Mouse (Mus musculus): ENCODE measurements around the gene Cxcl2. TPM values are rescaled to one million over a fixed set of nuclear protein-coding genes. Genes with fewer than 3 reads are reported as not detected.
A peak's percentile ranks its signal among the peaks of the same experiment; 100 is the strongest.

The Cxcl2 gene
- polyA plus RNA-seq (2015; fragmentation: Nextera tagmentation; extraction: Ambion mirVana), result not detected in 2 replicates

GRCm38 (mm10) chr5:90903339-90904020, at the start of gene Cxcl2:
Gene Cxcl2, plus strand, starts transcription at chr5:90903871.
- Histone ChIP-seq H3K27me3 (peaks cover 23% of the 10 kb centered on the region), H3K4me1 (peaks cover 19% of the 10 kb centered on the region), H3K36me3 (no peaks in the 10 kb centered on the region), H3K9ac (no peak within 1 kb of the TSS), H3K4me2 (peak within 1 kb of the TSS; percentile 65), H3K9me3 (no peaks in the 10 kb centered on the region), H3K4me3 (peak within 1 kb of the TSS; percentile 27), H3K27ac (no peak within 1 kb of the TSS)
- peak; percentile 58; the same call in 1 of the 2 replicates for ATAC-seq (ENCODE audit: insufficient number of reproducible peaks, low FRiP score, low TSS enrichment, low read depth)
- 10% methylated on average over 22 of the region's 22 CpGs for WGBS

DNA sequence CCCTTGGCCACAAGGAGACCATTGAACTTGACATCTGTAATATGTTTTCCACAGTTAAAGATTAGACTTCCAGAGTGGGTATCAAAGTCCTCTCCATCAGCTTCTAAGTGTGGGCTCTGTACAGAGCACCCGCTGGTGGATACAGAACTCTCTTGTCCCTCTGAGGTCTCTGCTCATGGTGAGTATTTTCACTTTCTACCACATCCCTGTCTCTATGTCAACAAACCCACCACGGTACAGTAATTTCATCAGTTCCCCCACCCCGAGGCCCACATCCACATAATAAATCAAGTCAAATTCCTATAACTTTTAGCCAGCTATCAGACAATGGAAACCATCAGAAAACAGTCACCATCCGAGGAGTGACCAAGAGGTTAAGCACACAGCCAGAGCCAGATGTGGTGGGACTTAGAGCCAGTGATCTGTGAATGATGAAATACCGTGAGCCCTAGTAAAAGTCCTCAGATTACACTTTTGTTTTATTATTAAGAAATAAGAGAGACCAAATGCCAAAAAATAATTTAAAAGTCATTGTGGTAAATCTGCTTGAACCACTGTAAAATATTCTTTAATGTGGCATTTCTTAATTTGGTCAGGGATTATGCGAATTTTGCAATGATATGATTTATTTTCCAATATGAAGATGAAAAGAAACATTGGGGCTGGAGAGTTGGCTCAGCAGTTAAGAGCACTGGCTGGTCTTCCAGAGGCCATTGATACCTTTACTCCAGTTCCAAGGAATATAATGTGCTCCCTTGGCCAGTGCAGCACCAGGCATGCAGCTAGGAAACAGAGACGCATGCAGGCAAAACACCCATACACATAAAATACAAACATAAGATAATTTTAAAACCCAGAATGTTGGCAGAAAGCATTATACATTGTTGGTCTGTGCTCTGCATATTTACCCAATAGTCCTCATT, 48.1 kb upstream of the Cxcl2 start:
- ATAC-seq (ENCODE audit: insufficient number of reproducible peaks, low FRiP score, low TSS enrichment, low read depth), result peak; percentile 71; the same call in 1 of the 2 replicates
- 46% methylated on average over 7 of the region's 7 CpGs for WGBS
- no peaks in the 10 kb centered on the region for H3K27me3 ChIP-seq

DNA sequence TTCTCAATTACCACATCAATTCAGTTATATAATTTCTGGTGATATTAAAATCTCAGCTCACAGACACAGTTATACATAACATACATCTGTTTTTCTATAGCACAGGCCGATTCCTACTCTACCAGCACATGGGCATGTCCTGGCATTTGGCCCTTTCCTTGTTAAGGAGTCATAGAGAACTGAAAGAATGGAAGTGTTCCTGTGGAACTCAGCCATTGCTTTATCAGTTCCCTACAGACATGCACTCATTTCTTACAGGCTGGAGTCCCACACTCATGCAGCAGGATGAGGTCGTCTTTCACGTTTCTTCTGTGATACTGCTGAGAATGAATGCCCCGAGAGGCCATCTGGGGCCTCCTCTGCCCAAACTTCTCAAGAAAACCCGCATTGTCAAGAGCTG, 46.2 kb upstream of the Cxcl2 start:
- H3K36me3 ChIP-seq, result no peaks in the 10 kb centered on the region
- peaks cover 4% of the 10 kb centered on the region; the same call in 1 of the 2 replicates for H3K4me1 ChIP-seq
- no peaks in the 10 kb centered on the region for H3K27me3 ChIP-seq
- H3K27ac ChIP-seq, result no peak overlapping the region
- H3K4me2 ChIP-seq, result no peak overlapping the region
- WGBS, result 73% methylated on average over 5 of the region's 5 CpGs
- ATAC-seq (ENCODE audit: insufficient number of reproducible peaks, low FRiP score, low TSS enrichment, low read depth), result no peak
- H3K9ac ChIP-seq, result no peak overlapping the region
- no peak overlapping the region for H3K4me3 ChIP-seq
- no peaks in the 10 kb centered on the region for H3K9me3 ChIP-seq

More for the DNA sequence above, 48.1 kb upstream of the Cxcl2 start:
- Histone ChIP-seq H3K9ac (no peak overlapping the region), H3K9me3 (no peaks in the 10 kb centered on the region), H3K27ac (no peak overlapping the region), H3K4me2 (no peak overlapping the region), H3K4me3 (no peak overlapping the region), H3K36me3 (no peaks in the 10 kb centered on the region), H3K4me1 (peaks cover 4% of the 10 kb centered on the region; the same call in 1 of the 2 replicates)

GRCm38 (mm10) chr5:90858429-90858828, 45.2 kb upstream of the Cxcl2 start:
- Histone ChIP-seq H3K36me3 (no peaks in the 10 kb centered on the region), H3K27me3 (no peaks in the 10 kb centered on the region), H3K27ac (no peak overlapping the region), H3K4me3 (no peak overlapping the region), H3K4me1 (peaks cover 4% of the 10 kb centered on the region; the same call in 1 of the 2 replicates), H3K9me3 (no peaks in the 10 kb centered on the region), H3K4me2 (no peak overlapping the region), H3K9ac (no peak overlapping the region)
- 81% methylated on average over 2 of the region's 2 CpGs for WGBS
- no peak for ATAC-seq (ENCODE audit: insufficient number of reproducible peaks, low FRiP score, low TSS enrichment, low read depth)

- H3K27ac ChIP-seq, result no peak overlapping the region
Observed at GRCm38 (mm10) chr5:90859031-90859430, 44.6 kb upstream of the Cxcl2 start.

DNA sequence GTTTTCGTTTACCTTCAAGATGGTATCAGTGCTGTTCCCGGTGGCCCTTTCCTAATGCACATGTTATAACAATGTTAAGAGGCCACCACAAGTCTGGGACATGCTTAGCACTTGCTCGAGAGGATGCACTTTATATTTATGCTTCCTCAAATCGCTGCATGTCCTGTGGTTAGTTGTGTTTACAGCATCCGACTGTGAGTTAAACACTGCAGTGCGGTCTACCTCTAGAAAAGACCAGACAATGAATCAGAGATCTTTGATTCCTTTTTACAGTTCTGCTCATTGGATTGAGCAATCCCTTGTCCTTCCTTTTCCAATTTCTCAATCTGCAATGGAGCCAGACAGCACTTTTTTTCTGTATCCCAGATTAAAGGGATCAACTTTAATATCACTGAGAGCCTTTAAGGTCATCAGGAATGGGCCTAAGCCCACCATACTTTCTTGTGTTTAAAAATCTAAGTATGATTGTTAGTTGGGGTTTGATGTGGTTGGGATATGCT, 41.7 kb upstream of the Cxcl2 start:
- no peak for ATAC-seq (ENCODE audit: insufficient number of reproducible peaks, low FRiP score, low TSS enrichment, low read depth)
- 79% methylated on average over 6 of the region's 6 CpGs for WGBS
- H3K27ac ChIP-seq, result no peak overlapping the region

More at GRCm38 (mm10) chr5:90859031-90859430, 44.6 kb upstream of the Cxcl2 start:
- H3K4me3 ChIP-seq, result no peak overlapping the region
- no peak for ATAC-seq (ENCODE audit: insufficient number of reproducible peaks, low FRiP score, low TSS enrichment, low read depth)
- no peak overlapping the region for H3K4me2 ChIP-seq
- 77% methylated on average over 3 of the region's 3 CpGs for WGBS
- no peaks in the 10 kb centered on the region for H3K9me3 ChIP-seq
- H3K4me1 ChIP-seq, result peaks cover 4% of the 10 kb centered on the region; the same call in 1 of the 2 replicates
- H3K36me3 ChIP-seq, result no peaks in the 10 kb centered on the region
- no peaks in the 10 kb centered on the region for H3K27me3 ChIP-seq
- H3K9ac ChIP-seq, result no peak overlapping the region

DNA sequence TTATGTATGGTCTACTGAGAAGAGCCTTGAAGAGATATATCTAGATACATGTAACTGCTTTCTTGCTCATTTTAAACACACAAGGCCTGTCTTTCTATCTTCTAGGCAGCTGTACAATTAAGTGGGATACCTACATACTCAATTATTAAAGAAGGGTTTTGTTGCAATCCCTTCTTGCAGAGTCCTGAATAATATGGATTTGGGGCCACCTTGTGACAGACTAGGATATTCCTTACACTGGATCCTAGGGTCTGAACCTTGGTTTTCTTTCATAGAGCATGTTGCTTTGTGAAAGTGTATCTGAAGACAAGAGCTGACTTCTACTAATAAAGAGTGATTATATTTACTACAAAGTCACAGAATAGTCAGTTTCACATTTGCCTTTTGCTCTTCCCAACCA, 36.9 kb upstream of the Cxcl2 start:
- H3K4me3 ChIP-seq, result no peak overlapping the region
- H3K27ac ChIP-seq, result no peak overlapping the region
- H3K36me3 ChIP-seq, result no peaks in the 10 kb centered on the region

More for the DNA sequence above, 41.7 kb upstream of the Cxcl2 start:
- Histone ChIP-seq H3K4me1 (0 out of 2 replicates have a peak, but pooled peaks cover 4% of the 10 kb centered on the region), H3K9ac (no peak overlapping the region), H3K9me3 (no peaks in the 10 kb centered on the region), H3K4me2 (no peak overlapping the region), H3K4me3 (no peak overlapping the region), H3K27me3 (no peaks in the 10 kb centered on the region), H3K36me3 (no peaks in the 10 kb centered on the region)

DNA sequence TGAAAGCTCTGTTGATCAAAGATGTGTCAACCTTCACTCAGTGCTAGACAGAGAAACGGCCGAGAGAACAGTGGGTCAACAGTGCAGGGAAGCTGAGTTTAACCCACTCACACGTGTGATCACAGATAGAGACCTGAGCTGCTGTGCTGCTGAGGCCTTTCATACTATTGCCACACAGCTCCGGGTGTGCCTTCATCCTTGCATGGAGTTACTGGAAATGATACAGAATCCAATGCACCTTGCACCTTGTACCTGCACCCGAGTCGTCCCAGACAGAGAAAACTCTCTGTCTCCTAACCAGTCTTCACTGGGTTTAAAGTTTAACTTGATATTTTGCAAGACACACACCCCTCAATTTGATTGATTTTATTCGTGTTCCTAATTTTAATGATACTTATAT, 31.3 kb upstream of the Cxcl2 start:
- H3K9ac ChIP-seq, result no peak overlapping the region
- no peak overlapping the region for H3K4me3 ChIP-seq
- no peak for ATAC-seq (ENCODE audit: insufficient number of reproducible peaks, low FRiP score, low TSS enrichment, low read depth)
- H3K27ac ChIP-seq, result no peak overlapping the region
- no peaks in the 10 kb centered on the region for H3K9me3 ChIP-seq
- no peaks in the 10 kb centered on the region for H3K36me3 ChIP-seq
- no peak overlapping the region for H3K4me2 ChIP-seq
- no peaks in the 10 kb centered on the region for H3K4me1 ChIP-seq
- no peaks in the 10 kb centered on the region for H3K27me3 ChIP-seq
- 74% methylated on average over 7 of the region's 7 CpGs for WGBS

More for the DNA sequence above, 36.9 kb upstream of the Cxcl2 start:
- ATAC-seq (ENCODE audit: insufficient number of reproducible peaks, low FRiP score, low TSS enrichment, low read depth), result no peak
- no peak overlapping the region for H3K9ac ChIP-seq
- H3K27me3 ChIP-seq, result no peaks in the 10 kb centered on the region
- no peak overlapping the region for H3K4me2 ChIP-seq
- H3K4me1 ChIP-seq, result no peaks in the 10 kb centered on the region
- H3K9me3 ChIP-seq, result no peaks in the 10 kb centered on the region

DNA sequence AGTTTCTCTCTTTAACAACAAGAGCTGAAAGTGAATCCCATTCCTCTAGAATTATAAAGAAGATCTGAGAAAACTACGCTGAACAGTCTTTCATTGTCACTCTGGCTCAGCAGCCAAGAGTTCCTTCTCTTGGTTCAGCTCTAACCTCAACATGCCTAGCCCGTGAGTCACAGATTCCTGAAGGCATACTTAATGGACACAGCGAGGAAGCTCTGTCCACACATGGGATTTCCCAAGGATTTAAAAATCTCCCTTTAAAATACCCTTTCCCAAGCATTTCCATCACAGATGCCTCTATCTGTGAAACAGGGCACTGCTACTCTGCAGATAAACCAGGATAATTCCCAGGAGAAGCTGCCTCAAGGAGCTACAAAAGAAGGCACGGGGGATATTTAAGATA, 27.6 kb upstream of the Cxcl2 start:
- Histone ChIP-seq H3K27me3 (no peaks in the 10 kb centered on the region), H3K9me3 (no peaks in the 10 kb centered on the region), H3K4me2 (no peak overlapping the region), H3K9ac (no peak overlapping the region), H3K36me3 (no peaks in the 10 kb centered on the region), H3K4me1 (no peaks in the 10 kb centered on the region), H3K4me3 (no peak overlapping the region), H3K27ac (peak overlapping the region; percentile 12; the same call in 1 of the 2 replicates)
- WGBS, result 42% methylated on average over 4 of the region's 4 CpGs
- ATAC-seq (ENCODE audit: insufficient number of reproducible peaks, low FRiP score, low TSS enrichment, low read depth), result no peak

- Histone ChIP-seq H3K9ac (no peak overlapping the region), H3K36me3 (no peaks in the 10 kb centered on the region), H3K27me3 (no peaks in the 10 kb centered on the region), H3K4me2 (no peak overlapping the region), H3K4me1 (no peaks in the 10 kb centered on the region), H3K4me3 (no peak overlapping the region), H3K9me3 (no peaks in the 10 kb centered on the region), H3K27ac (no peak overlapping the region)
- 61% methylated on average over 8 of the region's 8 CpGs for WGBS
- ATAC-seq (ENCODE audit: insufficient number of reproducible peaks, low FRiP score, low TSS enrichment, low read depth), result no peak
Observed at GRCm38 (mm10) chr5:90876471-90877172, 27.0 kb upstream of the Cxcl2 start.

- Histone ChIP-seq H3K4me1 (no peaks in the 10 kb centered on the region), H3K9me3 (no peaks in the 10 kb centered on the region), H3K36me3 (no peaks in the 10 kb centered on the region), H3K4me3 (no peak overlapping the region), H3K27ac (no peak overlapping the region), H3K9ac (no peak overlapping the region), H3K4me2 (no peak overlapping the region), H3K27me3 (no peaks in the 10 kb centered on the region)
- no peak for ATAC-seq (ENCODE audit: insufficient number of reproducible peaks, low FRiP score, low TSS enrichment, low read depth)
Observed at GRCm38 (mm10) chr5:90877173-90877512, 26.5 kb upstream of the Cxcl2 start.

Data from limb, embryonic 15.5 days (tissue).